Mouse (Mus musculus) embryonic facial prominence, embryonic 10.5 days (tissue): ENCODE measurements around the gene Saa1. TPM values are rescaled to one million over a fixed set of nuclear protein-coding genes. Genes with fewer than 3 reads are reported as not detected.

Experiments
- DNase-seq: peaks from one replicate; pipeline ENCODE4 v3.0.0-alpha.2; 2017; ENCODE audit warnings: low spot score
- H3K27ac ChIP-seq: fragments of 300-500 bp; sonication (generic); replicated peaks from 2 replicates; pipeline ENCODE4 v1.5.1; 2016; ENCODE audit warnings: mild to moderate bottlenecking
- H3K27me3 ChIP-seq: fragments of 300-500 bp; sonication (generic); replicated peaks from 2 replicates; pipeline ENCODE4 v1.6.1; 2016; ENCODE audit warnings: low read depth, mild to moderate bottlenecking; ENCODE audit not compliant: poor library complexity, severe bottlenecking
- H3K36me3 ChIP-seq: fragments of 300-500 bp; sonication (generic); replicated peaks from 2 replicates; pipeline ENCODE4 v1.6.1; 2016; ENCODE audit warnings: mild to moderate bottlenecking, moderate library complexity
- H3K4me1 ChIP-seq: fragments of 300-500 bp; sonication (generic); 2 replicates; pipeline ENCODE4 v1.6.1; 2016
- H3K4me3 ChIP-seq: fragments of 300-500 bp; sonication (generic); 2 replicates; pipeline ENCODE4 v1.5.1; 2016; ENCODE audit warnings: mild to moderate bottlenecking, moderate library complexity
- H3K9me3 ChIP-seq: fragments of 300-500 bp; sonication (generic); 2 replicates; pipeline ENCODE4 v1.6.1; 2016; ENCODE audit warnings: mild to moderate bottlenecking
- WGBS: fragments of 180-500 bp; shearing (Covaris S2); methylation state at CpG from one replicate; pipeline ENCODE4 v1.1.7; 2016; 5-methylcytosine and 5-hydroxymethylcytosine counted together
- polyA plus RNA-seq: library from polyadenylated mRNA; unstranded; fragments of >200 nt; fragmentation: Nextera tagmentation; extraction: Ambion mirVana; gene quantifications from 2 replicates; pipeline ENCODE4 v1.2.1, GENCODE M21; 2016

Gene Saa1
- polyA plus RNA-seq, 1 experiment from 2014 or later = 1.3 TPM

DNA sequence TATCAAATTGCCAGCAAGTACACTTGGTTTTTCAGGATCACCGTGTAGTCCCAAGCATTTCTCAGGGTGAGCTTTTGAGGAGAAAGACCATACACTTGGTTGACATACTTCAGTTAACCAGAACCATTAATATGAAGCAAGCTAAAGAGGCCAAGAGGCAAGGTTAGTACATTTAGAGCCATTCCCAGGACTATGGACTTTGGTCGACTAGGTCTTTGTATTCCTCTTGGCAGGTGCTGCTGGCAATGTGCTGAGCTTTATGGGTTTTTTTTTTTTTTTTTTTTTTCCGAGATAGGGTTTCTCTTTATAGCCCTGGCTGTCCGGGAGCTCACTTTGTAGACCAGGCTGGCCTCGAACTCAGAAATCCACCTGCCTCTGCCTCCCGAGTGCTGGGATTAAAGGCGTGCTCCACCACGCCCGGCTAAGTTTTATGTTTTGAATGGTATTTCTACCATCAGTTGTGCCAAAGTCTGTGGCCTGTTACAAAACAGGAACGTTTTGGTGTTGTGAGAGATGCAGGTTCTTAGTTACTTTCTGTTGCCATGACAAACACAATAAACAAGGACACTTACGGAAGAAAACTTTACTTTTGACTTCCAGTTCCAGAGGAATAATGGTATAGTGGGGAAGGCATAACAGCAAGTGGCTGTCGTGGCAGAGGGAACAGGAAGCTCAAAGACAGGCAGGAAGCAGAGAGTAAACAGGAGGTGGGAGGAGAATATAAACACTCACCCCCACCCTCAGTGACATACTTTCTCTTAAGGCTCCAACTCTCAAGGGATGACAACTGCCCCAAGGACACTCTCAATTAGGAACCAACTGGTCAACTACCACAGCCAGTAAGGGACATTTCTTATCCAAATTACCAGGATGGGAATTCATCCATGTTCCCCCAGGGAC lies 4.0 kb downstream of the Saa1 start:
- no peaks in the 10 kb centered on the region for H3K9me3 ChIP-seq
- H3K36me3 ChIP-seq = no peaks in the 10 kb centered on the region
- H3K4me1 ChIP-seq = peaks cover 10% of the 10 kb centered on the region
- 85% methylated on average over 12 of the region's 12 CpGs for WGBS
- H3K27me3 ChIP-seq = no peaks in the 10 kb centered on the region
- H3K4me3 ChIP-seq = no peak overlapping the region
- H3K27ac ChIP-seq = no peak overlapping the region
- DNase-seq = no peak

DNA sequence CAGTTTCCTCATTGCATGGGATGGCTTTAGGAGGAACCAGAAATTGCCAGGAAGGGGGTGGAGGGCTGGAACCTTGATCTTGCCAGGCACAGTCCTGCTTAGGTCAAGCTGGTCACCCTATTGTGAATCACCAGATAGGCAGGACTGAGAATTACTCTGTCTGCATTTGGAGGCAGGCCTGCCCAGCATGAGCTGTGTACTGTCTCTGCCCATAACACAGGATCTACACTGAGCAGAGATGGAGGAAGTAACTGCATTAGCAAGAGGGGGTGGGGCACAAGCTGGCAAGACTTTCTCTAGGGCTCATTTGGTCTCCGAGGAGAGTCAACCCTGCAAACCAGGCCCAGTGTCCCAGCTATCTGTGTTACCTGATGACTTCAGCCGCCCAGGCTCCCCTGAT lies 7.8 kb downstream of the Saa1 start:
- Histone ChIP-seq H3K36me3 (no peaks in the 10 kb centered on the region), H3K9me3 (no peaks in the 10 kb centered on the region), H3K4me1 (no peaks in the 10 kb centered on the region), H3K27ac (no peak overlapping the region), H3K4me3 (no peak overlapping the region), H3K27me3 (no peaks in the 10 kb centered on the region)
- no peak for DNase-seq
- WGBS = 90% methylated on average over 2 of the region's 2 CpGs

DNA sequence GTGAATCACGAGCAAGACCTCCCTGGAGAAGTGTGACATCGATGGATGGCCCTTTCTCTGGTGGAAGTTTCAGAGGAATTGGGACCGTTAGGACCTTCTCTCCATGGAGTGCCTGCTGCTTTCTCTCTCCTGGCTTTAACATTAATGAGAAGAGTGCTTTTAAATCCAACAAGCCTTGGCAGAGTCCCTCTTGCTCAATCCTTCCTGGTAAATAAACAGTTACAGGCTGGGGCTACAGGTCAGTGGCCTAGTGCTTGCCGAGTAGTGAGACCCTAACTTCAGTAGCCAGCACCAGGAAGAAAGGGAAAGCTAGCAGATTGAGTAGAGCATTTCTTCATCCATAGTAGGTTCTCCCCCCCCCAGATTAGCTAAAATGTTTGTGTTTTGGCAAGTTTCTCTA lies 10.3 kb downstream of the Saa1 start, which contains the start of gene Saa4:
Saa4 (minus strand) TSS at position 146 of the 400 bp plus-strand sequence.
- no peak for DNase-seq
- H3K9me3 ChIP-seq = no peaks in the 10 kb centered on the region
- no peaks in the 10 kb centered on the region for H3K4me1 ChIP-seq
- H3K27ac ChIP-seq = no peak within 1 kb of the TSS
- H3K36me3 ChIP-seq = no peaks in the 10 kb centered on the region
- no peaks in the 10 kb centered on the region for H3K27me3 ChIP-seq
- no peak within 1 kb of the TSS for H3K4me3 ChIP-seq
- WGBS = 91% methylated on average over 4 of the region's 4 CpGs

DNA sequence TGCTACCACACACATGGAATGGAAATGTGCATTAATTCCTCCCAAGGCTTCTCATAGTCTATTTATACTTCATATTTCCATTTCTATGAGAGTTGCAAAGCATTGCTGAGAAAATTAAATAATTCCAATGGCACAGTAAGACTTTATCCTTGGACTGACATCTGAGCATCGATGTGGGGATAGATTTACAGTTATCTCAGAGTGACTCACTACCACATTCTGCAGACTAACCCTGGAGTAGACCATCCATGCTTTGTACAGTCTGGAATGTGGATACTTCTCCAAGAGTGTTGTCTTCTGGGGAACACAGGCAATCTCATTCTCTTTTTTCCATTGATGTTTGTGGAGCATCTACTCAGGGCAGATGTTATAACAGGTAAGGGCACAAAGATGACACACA lies 15.2 kb downstream of the Saa1 start:
- WGBS = 97% methylated on average over 1 of the region's 1 CpGs
- no peaks in the 10 kb centered on the region for H3K9me3 ChIP-seq
- DNase-seq = no peak
- H3K4me3 ChIP-seq = no peak overlapping the region
- no peak overlapping the region for H3K27ac ChIP-seq
- no peaks in the 10 kb centered on the region for H3K36me3 ChIP-seq
- no peaks in the 10 kb centered on the region for H3K27me3 ChIP-seq
- no peaks in the 10 kb centered on the region for H3K4me1 ChIP-seq

DNA sequence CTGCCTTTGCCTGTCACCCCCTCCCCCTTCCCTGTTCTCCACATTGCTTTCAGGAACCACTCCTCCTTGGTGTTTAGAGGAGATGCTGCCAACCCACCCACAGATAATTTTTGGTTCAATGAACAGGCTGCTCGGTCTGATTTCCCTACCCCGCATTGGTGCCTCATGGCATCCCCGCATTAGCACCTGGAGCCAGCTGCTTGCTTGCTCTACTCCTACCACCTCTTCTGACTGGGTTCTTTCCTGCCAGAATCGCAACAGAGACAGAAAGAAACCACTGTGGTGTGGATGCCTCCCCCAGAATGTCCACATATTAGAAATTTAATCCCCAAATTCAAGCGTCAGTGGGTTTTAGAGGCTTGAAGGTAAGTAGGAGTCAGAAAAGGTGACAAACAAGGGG lies 18.4 kb downstream of the Saa1 start:
- no peaks in the 10 kb centered on the region for H3K27me3 ChIP-seq
- no peak overlapping the region for H3K27ac ChIP-seq
- no peak overlapping the region for H3K4me3 ChIP-seq
- H3K9me3 ChIP-seq = no peaks in the 10 kb centered on the region
- WGBS = 85% methylated on average over 5 of the region's 5 CpGs
- no peaks in the 10 kb centered on the region for H3K4me1 ChIP-seq
- no peaks in the 10 kb centered on the region for H3K36me3 ChIP-seq
- DNase-seq = no peak

DNA sequence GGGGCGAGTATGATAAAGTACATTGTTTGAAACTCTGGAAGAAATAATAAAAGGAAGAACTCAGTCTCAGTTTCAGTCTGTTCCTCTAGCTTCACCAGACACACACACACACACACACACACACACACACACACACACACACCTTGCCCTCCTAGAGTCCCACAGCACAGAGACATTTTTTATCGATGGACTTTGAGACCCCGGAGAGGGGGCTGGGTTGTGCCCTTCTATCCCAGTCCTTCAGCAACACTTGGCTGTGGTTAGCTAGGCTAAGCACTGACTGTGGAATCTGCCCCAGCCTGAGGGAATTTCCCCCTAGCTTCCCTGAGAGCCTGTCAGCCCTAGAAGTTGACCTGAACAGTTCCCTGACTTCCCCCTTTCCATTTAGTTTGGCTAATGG lies 18.9 kb downstream of the Saa1 start:
- H3K9me3 ChIP-seq = no peaks in the 10 kb centered on the region
- no peak for DNase-seq
- no peaks in the 10 kb centered on the region for H3K36me3 ChIP-seq
- H3K4me1 ChIP-seq = no peaks in the 10 kb centered on the region
- H3K4me3 ChIP-seq = no peak overlapping the region
- no peaks in the 10 kb centered on the region for H3K27me3 ChIP-seq
- no peak overlapping the region for H3K27ac ChIP-seq
- WGBS = 86% methylated on average over 3 of the region's 3 CpGs

DNA sequence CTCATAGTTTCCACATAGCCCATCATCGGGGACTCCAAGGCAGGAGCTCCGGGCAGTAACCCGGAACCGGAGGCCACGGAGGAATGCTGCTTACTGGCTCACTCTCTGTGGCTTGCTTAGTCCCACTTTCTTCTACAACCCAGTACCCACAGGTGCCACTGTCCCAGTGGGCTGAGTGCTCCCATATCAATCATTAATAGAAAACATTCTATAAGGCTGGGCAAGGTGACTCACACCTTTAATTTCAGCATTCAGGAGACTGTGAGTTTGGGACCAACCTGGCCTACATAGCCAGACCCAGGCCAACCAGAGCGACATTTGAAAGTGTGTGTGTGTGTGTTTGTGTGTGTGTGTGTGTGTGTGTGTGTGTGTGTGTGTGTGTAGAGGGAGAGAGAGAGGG lies 19.4 kb downstream of the Saa1 start:
- H3K4me3 ChIP-seq = no peak overlapping the region
- H3K27ac ChIP-seq = no peak overlapping the region
- no peaks in the 10 kb centered on the region for H3K9me3 ChIP-seq
- no peak for DNase-seq
- no peaks in the 10 kb centered on the region for H3K36me3 ChIP-seq
- no peaks in the 10 kb centered on the region for H3K27me3 ChIP-seq
- WGBS = 94% methylated on average over 6 of the region's 6 CpGs
- no peaks in the 10 kb centered on the region for H3K4me1 ChIP-seq

DNA sequence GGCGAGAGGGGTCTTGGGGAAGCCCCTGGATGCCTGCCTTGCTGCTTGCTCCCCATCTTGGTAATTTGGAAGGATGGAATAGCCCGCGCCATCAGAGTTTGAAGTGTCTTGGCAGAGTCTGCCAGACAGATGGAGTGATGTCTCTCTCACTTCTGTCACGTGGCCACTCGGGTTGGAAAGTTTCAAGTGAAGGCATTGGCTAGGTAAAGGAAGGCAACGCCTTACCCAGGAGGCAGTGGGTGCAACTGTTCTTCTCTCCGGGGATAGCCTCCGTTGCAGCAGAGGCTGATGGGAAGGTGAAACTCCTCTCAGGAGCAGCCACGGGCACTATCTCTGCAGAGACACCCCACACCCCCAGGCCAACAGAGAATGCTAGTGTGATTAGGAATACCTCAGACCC lies 22.3 kb downstream of the Saa1 start:
- H3K4me3 ChIP-seq = no peak overlapping the region
- no peak overlapping the region for H3K27ac ChIP-seq
- whole genome bisulfite sequencing = 82% methylated on average over 9 of the region's 9 CpGs
- H3K4me1 ChIP-seq = no peaks in the 10 kb centered on the region
- DNase-seq = no peak
- no peaks in the 10 kb centered on the region for H3K27me3 ChIP-seq
- no peaks in the 10 kb centered on the region for H3K36me3 ChIP-seq
- H3K9me3 ChIP-seq = no peaks in the 10 kb centered on the region

DNA sequence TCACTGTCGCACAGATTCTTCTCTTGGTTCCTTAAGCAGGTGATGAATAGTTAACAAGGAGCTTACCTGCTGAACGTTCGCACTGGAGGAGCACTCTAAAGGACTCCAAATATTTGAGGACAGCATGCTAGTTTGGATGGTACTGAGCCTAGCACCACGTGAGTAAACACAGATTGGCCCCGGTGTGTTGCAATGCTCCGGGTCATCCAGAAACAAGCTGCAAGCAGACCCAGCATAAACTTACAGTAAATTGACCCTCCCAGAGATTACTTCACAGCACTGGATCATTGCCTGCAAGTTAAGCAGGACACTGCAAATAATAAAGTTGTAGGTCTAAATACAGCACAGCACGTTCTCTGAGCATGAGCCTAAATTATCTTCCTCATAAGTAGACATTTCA lies 23.3 kb downstream of the Saa1 start:
- 83% methylated on average over 7 of the region's 7 CpGs for WGBS
- H3K27me3 ChIP-seq = no peaks in the 10 kb centered on the region
- H3K27ac ChIP-seq = no peak overlapping the region
- no peaks in the 10 kb centered on the region for H3K36me3 ChIP-seq
- H3K4me1 ChIP-seq = no peaks in the 10 kb centered on the region
- H3K4me3 ChIP-seq = no peak overlapping the region
- no peaks in the 10 kb centered on the region for H3K9me3 ChIP-seq
- DNase-seq = no peak

DNA sequence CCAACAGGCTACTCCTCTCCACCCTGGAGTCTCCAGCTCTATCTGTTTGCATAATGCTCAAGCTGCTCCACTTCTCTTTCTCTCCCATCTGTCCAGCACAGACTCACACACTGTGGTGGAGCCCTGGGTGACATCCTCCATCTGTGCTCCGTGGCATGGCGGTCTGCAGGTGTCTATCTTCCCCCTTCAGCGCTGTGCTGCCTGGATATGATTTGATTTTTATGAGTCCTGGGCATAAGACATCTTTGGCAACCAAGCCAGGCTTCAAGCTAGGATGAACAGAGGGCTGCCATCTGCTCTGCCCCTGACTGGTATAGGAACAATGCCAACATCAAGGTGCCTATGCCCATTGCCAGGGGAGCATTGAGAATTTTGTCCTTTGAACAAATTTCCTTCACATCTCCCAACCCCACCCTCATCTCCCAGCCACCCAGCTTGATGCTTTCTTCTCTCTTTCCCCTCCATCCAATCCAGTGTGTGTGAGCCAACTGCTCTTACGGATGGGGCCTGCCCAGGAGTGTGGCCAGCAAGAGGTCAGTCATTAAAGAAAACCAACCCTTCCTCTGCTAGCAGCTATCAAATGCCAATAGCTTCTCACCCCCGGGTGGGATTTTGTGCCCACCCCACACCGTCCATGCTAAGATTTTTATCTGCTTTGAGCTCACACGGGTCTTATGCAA lies 24.0 kb downstream of the Saa1 start:
- Histone ChIP-seq H3K36me3 (no peaks in the 10 kb centered on the region), H3K4me1 (no peaks in the 10 kb centered on the region), H3K9me3 (no peaks in the 10 kb centered on the region), H3K27ac (no peak overlapping the region), H3K4me3 (no peak overlapping the region), H3K27me3 (no peaks in the 10 kb centered on the region)
- no peak for DNase-seq
- WGBS = 87% methylated on average over 7 of the region's 7 CpGs

DNA sequence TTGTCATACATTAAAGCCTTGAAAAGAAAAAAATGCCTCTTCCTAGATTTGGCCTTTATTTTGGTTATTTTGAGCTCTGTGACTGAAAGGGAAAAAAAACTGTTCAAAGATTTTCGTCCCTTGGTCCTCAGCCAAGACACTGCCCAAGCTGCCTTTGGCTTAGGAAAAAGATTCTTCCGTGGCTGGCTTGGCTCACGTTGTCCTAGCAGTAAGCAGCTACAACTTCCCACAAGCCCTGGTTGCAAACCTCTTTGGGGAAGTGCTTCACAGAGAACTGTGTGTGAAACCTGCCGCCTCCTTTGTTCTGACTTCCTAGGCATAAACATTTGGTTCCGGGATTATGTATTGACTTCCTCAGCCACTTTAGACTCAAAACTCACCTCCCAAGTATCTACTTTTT lies 25.9 kb downstream of the Saa1 start:
- WGBS = 70% methylated on average over 5 of the region's 5 CpGs

DNA sequence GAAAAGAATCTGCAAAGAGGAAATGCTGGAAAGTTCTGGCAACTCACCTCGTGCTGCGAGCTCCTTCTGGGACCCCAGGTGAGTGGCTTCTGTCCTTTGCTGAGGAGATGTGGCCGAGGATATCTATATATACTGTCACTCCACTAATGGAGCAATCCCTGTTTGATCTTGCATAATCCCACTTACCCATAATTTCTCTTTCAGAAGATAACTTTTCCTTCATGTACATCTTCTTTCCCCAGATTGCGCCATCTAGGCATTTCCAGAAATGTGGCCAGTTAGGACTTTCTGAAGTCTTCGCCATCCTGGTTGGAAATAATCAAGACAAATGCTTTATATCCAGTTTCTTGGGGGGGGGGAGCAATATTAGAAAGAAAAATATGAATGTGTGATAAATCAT lies 27.2 kb downstream of the Saa1 start, which contains the start of gene Saa3:
Saa3 (minus strand) TSS at position 101 of the 400 bp plus-strand sequence.
- WGBS = 91% methylated on average over 5 of the region's 5 CpGs
- H3K9me3 ChIP-seq = no peaks in the 10 kb centered on the region

More for the DNA sequence above, 25.9 kb downstream of the Saa1 start:
- H3K27me3 ChIP-seq = no peaks in the 10 kb centered on the region
- no peak overlapping the region for H3K27ac ChIP-seq
- no peak overlapping the region for H3K4me3 ChIP-seq
- peaks cover 5% of the 10 kb centered on the region; the same call in 1 of the 2 replicates for H3K4me1 ChIP-seq
- H3K36me3 ChIP-seq = no peaks in the 10 kb centered on the region
- DNase-seq = no peak
- no peaks in the 10 kb centered on the region for H3K9me3 ChIP-seq

DNA sequence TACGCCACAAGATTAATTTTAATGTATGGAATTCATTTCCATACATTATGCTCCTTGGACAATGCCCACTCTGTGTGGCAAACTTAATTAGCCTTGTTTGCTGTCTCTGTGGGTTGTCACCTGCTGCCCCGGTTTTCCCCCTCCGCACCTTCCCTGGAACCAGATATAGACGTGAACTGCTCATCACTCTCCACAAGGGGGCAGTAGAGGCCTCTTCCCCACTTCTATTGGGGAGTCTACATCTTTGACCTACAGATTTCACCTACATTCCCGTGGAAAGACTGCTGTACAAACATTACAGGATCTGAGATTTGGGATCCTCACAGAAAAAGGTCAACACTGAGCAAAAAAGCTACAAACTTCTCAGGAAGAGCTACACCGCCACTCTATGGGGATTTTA lies 28.3 kb downstream of the Saa1 start:
- Histone ChIP-seq H3K4me3 (no peak overlapping the region), H3K36me3 (no peaks in the 10 kb centered on the region), H3K4me1 (peaks cover 8% of the 10 kb centered on the region), H3K9me3 (no peaks in the 10 kb centered on the region), H3K27ac (no peak overlapping the region), H3K27me3 (no peaks in the 10 kb centered on the region)
- DNase-seq = peak; percentile 60
- WGBS = 35% methylated on average over 6 of the region's 6 CpGs

More for the DNA sequence above, 27.2 kb downstream of the Saa1 start, which contains the start of gene Saa3:
- no peak within 1 kb of the TSS for H3K27ac ChIP-seq
- no peak within 1 kb of the TSS for H3K4me3 ChIP-seq
- H3K4me1 ChIP-seq = peaks cover 5% of the 10 kb centered on the region; the same call in 1 of the 2 replicates
- H3K36me3 ChIP-seq = no peaks in the 10 kb centered on the region
- no peaks in the 10 kb centered on the region for H3K27me3 ChIP-seq
- no peak for DNase-seq
